Mouse (Mus musculus): ENCODE results near the gene Sh3rf3. TPM values are rescaled to one million over a fixed set of nuclear protein-coding genes. Genes with fewer than 3 reads are reported as not detected.

Sh3rf3 gene
- total RNA-seq, 1 experiment: 1.6 TPM

- TF ChIP-seq HCFC1 (IDR thresholded peaks at IDR 0.05; ENCODE audit: borderline replicate concordance, insufficient read depth, low read length): no peak
- TF ChIP-seq ZC3H11A (IDR thresholded peaks at IDR 0.05; ENCODE audit: borderline replicate concordance, low read depth, low read length): no peak
- TF ChIP-seq CHD2 (IDR thresholded peaks at IDR 0.05; ENCODE audit: low read depth, low read length): no peak
- TF ChIP-seq MAFK (IDR thresholded peaks at IDR 0.05; ENCODE audit: insufficient read depth, low read depth, low read length): no peak
- no peak for TF ChIP-seq ZNF384 (IDR thresholded peaks at IDR 0.05; ENCODE audit: low read depth, low read length)
- Histone ChIP-seq H3K4me3 (ENCODE audit: insufficient read depth in 1 of 2, low read depth in 1 of 2, low read length in 2 of 2, poor library complexity in 1 of 2, severe bottlenecking in 1 of 2) (no peak overlapping the region), H3K27ac (ENCODE audit: insufficient read depth, low read depth, low read length, poor library complexity, severe bottlenecking) (no peak overlapping the region), H3K9ac (ENCODE audit: insufficient read depth, low read depth, low read length, poor library complexity, severe bottlenecking) (no peak overlapping the region), H3K9me3 (ENCODE audit: control insufficient read depth, insufficient read depth, low read depth, low read length) (no peaks in the 10 kb centered on the region), H3K4me1 (ENCODE audit: control insufficient read depth in 2 of 2, insufficient read depth in 2 of 2, low read length in 2 of 2, poor library complexity in 1 of 2) (no peaks in the 10 kb centered on the region), H3K36me3 (ENCODE audit: control insufficient read depth, insufficient read depth, low read length, poor library complexity, severe bottlenecking) (no peaks in the 10 kb centered on the region)
- in situ Hi-C loops (cut with MboI; ENCODE audit: low sequenced_read_pairs in 2 of 2, unreplicated experiment in 2 of 2): no loop called here
- DNase-seq (ENCODE audit: low read depth, low spot score): no peak
Observed at GRCm38 (mm10) chr10:58864735-58865134, 51.6 kb downstream of the Sh3rf3 start.

GRCm38 (mm10) chr10:58867536-58867935, 54.4 kb downstream of the Sh3rf3 start:
- Histone ChIP-seq H3K4me3 (ENCODE audit: insufficient read depth in 1 of 2, low read depth in 1 of 2, low read length in 2 of 2, poor library complexity in 1 of 2, severe bottlenecking in 1 of 2) (no peak overlapping the region), H3K36me3 (ENCODE audit: control insufficient read depth, insufficient read depth, low read length, poor library complexity, severe bottlenecking) (no peaks in the 10 kb centered on the region), H3K9ac (ENCODE audit: insufficient read depth, low read depth, low read length, poor library complexity, severe bottlenecking) (no peak overlapping the region), H3K9me3 (ENCODE audit: control insufficient read depth, insufficient read depth, low read depth, low read length) (no peaks in the 10 kb centered on the region), H3K4me1 (ENCODE audit: control insufficient read depth in 2 of 2, insufficient read depth in 2 of 2, low read length in 2 of 2, poor library complexity in 1 of 2) (no peaks in the 10 kb centered on the region), H3K27ac (ENCODE audit: insufficient read depth, low read depth, low read length, poor library complexity, severe bottlenecking) (no peak overlapping the region)
- in situ Hi-C loops (cut with MboI; ENCODE audit: low sequenced_read_pairs in 2 of 2, unreplicated experiment in 2 of 2): no loop called here
- no peak for TF ChIP-seq ZNF384 (IDR thresholded peaks at IDR 0.05; ENCODE audit: low read depth, low read length)
- no peak for DNase-seq (ENCODE audit: low read depth, low spot score)

GRCm38 (mm10) chr10:58869836-58870235, 56.7 kb downstream of the Sh3rf3 start:
- TF ChIP-seq HCFC1 (IDR thresholded peaks at IDR 0.05; ENCODE audit: borderline replicate concordance, insufficient read depth, low read length) (no peak), CHD2 (IDR thresholded peaks at IDR 0.05; ENCODE audit: low read depth, low read length) (no peak), ZNF384 (IDR thresholded peaks at IDR 0.05; ENCODE audit: low read depth, low read length) (no peak), MAFK (IDR thresholded peaks at IDR 0.05; ENCODE audit: insufficient read depth, low read depth, low read length) (no peak), ZC3H11A (IDR thresholded peaks at IDR 0.05; ENCODE audit: borderline replicate concordance, low read depth, low read length) (no peak)
- no peaks in the 10 kb centered on the region for H3K36me3 ChIP-seq (ENCODE audit: control insufficient read depth, insufficient read depth, low read length, poor library complexity, severe bottlenecking)
- no peak overlapping the region for H3K9ac ChIP-seq (ENCODE audit: insufficient read depth, low read depth, low read length, poor library complexity, severe bottlenecking)
- in situ Hi-C loops (cut with MboI; ENCODE audit: low sequenced_read_pairs in 2 of 2, unreplicated experiment in 2 of 2): no loop called here
- no peaks in the 10 kb centered on the region for H3K4me1 ChIP-seq (ENCODE audit: control insufficient read depth in 2 of 2, insufficient read depth in 2 of 2, low read length in 2 of 2, poor library complexity in 1 of 2)
- no peak overlapping the region for H3K27ac ChIP-seq (ENCODE audit: insufficient read depth, low read depth, low read length, poor library complexity, severe bottlenecking)
- DNase-seq (ENCODE audit: low read depth, low spot score): no peak
- no peaks in the 10 kb centered on the region for H3K9me3 ChIP-seq (ENCODE audit: control insufficient read depth, insufficient read depth, low read depth, low read length)
- H3K4me3 ChIP-seq (ENCODE audit: insufficient read depth in 1 of 2, low read depth in 1 of 2, low read length in 2 of 2, poor library complexity in 1 of 2, severe bottlenecking in 1 of 2): no peak overlapping the region

GRCm38 (mm10) chr10:58871149-58871820, 58.1 kb downstream of the Sh3rf3 start:
- Histone ChIP-seq H3K27ac (ENCODE audit: insufficient read depth, low read depth, low read length, poor library complexity, severe bottlenecking) (no peak overlapping the region), H3K4me1 (ENCODE audit: control insufficient read depth in 2 of 2, insufficient read depth in 2 of 2, low read length in 2 of 2, poor library complexity in 1 of 2) (no peaks in the 10 kb centered on the region), H3K4me3 (ENCODE audit: insufficient read depth in 1 of 2, low read depth in 1 of 2, low read length in 2 of 2, poor library complexity in 1 of 2, severe bottlenecking in 1 of 2) (no peak overlapping the region), H3K36me3 (ENCODE audit: control insufficient read depth, insufficient read depth, low read length, poor library complexity, severe bottlenecking) (no peaks in the 10 kb centered on the region), H3K9ac (ENCODE audit: insufficient read depth, low read depth, low read length, poor library complexity, severe bottlenecking) (no peak overlapping the region), H3K9me3 (ENCODE audit: control insufficient read depth, insufficient read depth, low read depth, low read length) (no peaks in the 10 kb centered on the region)
- DNase-seq (ENCODE audit: low read depth, low spot score): no peak
- no peak for TF ChIP-seq ZC3H11A (IDR thresholded peaks at IDR 0.05; ENCODE audit: borderline replicate concordance, low read depth, low read length)
- in situ Hi-C loops (cut with MboI; ENCODE audit: low sequenced_read_pairs in 2 of 2, unreplicated experiment in 2 of 2): no loop called here

- H3K4me3 ChIP-seq (ENCODE audit: insufficient read depth in 1 of 2, low read depth in 1 of 2, low read length in 2 of 2, poor library complexity in 1 of 2, severe bottlenecking in 1 of 2): no peak overlapping the region
- H3K27ac ChIP-seq (ENCODE audit: insufficient read depth, low read depth, low read length, poor library complexity, severe bottlenecking): no peak overlapping the region
- TF ChIP-seq CHD2 (IDR thresholded peaks at IDR 0.05; ENCODE audit: low read depth, low read length) (no peak), HCFC1 (IDR thresholded peaks at IDR 0.05; ENCODE audit: borderline replicate concordance, insufficient read depth, low read length) (no peak), MAFK (IDR thresholded peaks at IDR 0.05; ENCODE audit: insufficient read depth, low read depth, low read length) (no peak), ZNF384 (IDR thresholded peaks at IDR 0.05; ENCODE audit: low read depth, low read length) (no peak), ZC3H11A (IDR thresholded peaks at IDR 0.05; ENCODE audit: borderline replicate concordance, low read depth, low read length) (no peak)
- DNase-seq (ENCODE audit: low read depth, low spot score): no peak
- H3K9me3 ChIP-seq (ENCODE audit: control insufficient read depth, insufficient read depth, low read depth, low read length): no peaks in the 10 kb centered on the region
- no peaks in the 10 kb centered on the region for H3K36me3 ChIP-seq (ENCODE audit: control insufficient read depth, insufficient read depth, low read length, poor library complexity, severe bottlenecking)
- H3K9ac ChIP-seq (ENCODE audit: insufficient read depth, low read depth, low read length, poor library complexity, severe bottlenecking): no peak overlapping the region
- in situ Hi-C loops (cut with MboI; ENCODE audit: low sequenced_read_pairs in 2 of 2, unreplicated experiment in 2 of 2): no loop called here
- H3K4me1 ChIP-seq (ENCODE audit: control insufficient read depth in 2 of 2, insufficient read depth in 2 of 2, low read length in 2 of 2, poor library complexity in 1 of 2): no peaks in the 10 kb centered on the region
Observed at GRCm38 (mm10) chr10:58871821-58872577, 58.8 kb downstream of the Sh3rf3 start.
